Mouse (Mus musculus): ENCODE measurements around the gene Dppa1. TPM values are rescaled to one million over a fixed set of nuclear protein-coding genes. Genes with fewer than 3 reads are reported as not detected.

Dppa1 gene
- polyA plus RNA-seq, 1 experiment from 2014 or later: not detected

GRCm38 (mm10) chr11:46582741-46583140 is 46.3 kb downstream of the Dppa1 start:
- DNase-seq: no peak
- no peaks in the 10 kb centered on the region for H3K36me3 ChIP-seq (ENCODE audit: insufficient read depth)
- 75% methylated on average over 5 of the region's 5 CpGs for WGBS
- H3K9ac ChIP-seq: no peak overlapping the region
- TF ChIP-seq CTCF (IDR thresholded peaks at IDR 0.05; ENCODE audit: low read depth): no peak
- no peaks in the 10 kb centered on the region for H3K9me3 ChIP-seq (ENCODE audit: low read depth, low read length)
- H3K4me2 ChIP-seq: no peak overlapping the region
- H3K27ac ChIP-seq (ENCODE audit: low read depth): no peak overlapping the region
- no peaks in the 10 kb centered on the region for H3K27me3 ChIP-seq (ENCODE audit: insufficient read depth, low read length)
- no peaks in the 10 kb centered on the region for H3K4me1 ChIP-seq (ENCODE audit: insufficient read depth)
- no peak for ATAC-seq (ENCODE audit: insufficient read depth)
- no peak overlapping the region for H3K4me3 ChIP-seq (ENCODE audit: low read depth, low read length)

- H3K27ac ChIP-seq (ENCODE audit: low read depth): no peak overlapping the region
- DNase-seq (no peak), ATAC-seq (ENCODE audit: insufficient read depth) (no peak)
- no peak overlapping the region for H3K9ac ChIP-seq
- 67% methylated on average over 3 of the region's 3 CpGs for WGBS
- H3K36me3 ChIP-seq (ENCODE audit: insufficient read depth): no peaks in the 10 kb centered on the region
- H3K4me3 ChIP-seq (ENCODE audit: low read depth, low read length): no peak overlapping the region
- TF ChIP-seq CTCF (IDR thresholded peaks at IDR 0.05; ENCODE audit: low read depth): no peak
- H3K4me2 ChIP-seq: no peak overlapping the region
- no peaks in the 10 kb centered on the region for H3K27me3 ChIP-seq (ENCODE audit: insufficient read depth, low read length)
- H3K4me1 ChIP-seq (ENCODE audit: insufficient read depth): no peaks in the 10 kb centered on the region
- H3K9me3 ChIP-seq (ENCODE audit: low read depth, low read length): no peaks in the 10 kb centered on the region
Observed at GRCm38 (mm10) chr11:46580428-46580827, 48.6 kb downstream of the Dppa1 start.

- Histone ChIP-seq H3K27me3 (ENCODE audit: insufficient read depth, low read length) (no peaks in the 10 kb centered on the region), H3K9ac (no peak overlapping the region), H3K36me3 (ENCODE audit: insufficient read depth) (no peaks in the 10 kb centered on the region), H3K4me1 (ENCODE audit: insufficient read depth) (no peaks in the 10 kb centered on the region), H3K4me2 (no peak overlapping the region), H3K9me3 (ENCODE audit: low read depth, low read length) (no peaks in the 10 kb centered on the region), H3K4me3 (ENCODE audit: low read depth, low read length) (no peak overlapping the region), H3K27ac (ENCODE audit: low read depth) (no peak overlapping the region)
- peak; percentile 19 for DNase-seq
- no peak for ATAC-seq (ENCODE audit: insufficient read depth)
- TF ChIP-seq CTCF (IDR thresholded peaks at IDR 0.05; ENCODE audit: low read depth): no peak
- 43% methylated on average over 5 of the region's 5 CpGs for WGBS
Observed at GRCm38 (mm10) chr11:46578771-46579281, 50.2 kb downstream of the Dppa1 start.

GRCm38 (mm10) chr11:46571327-46571726 is 57.7 kb downstream of the Dppa1 start, which contains the start of gene BC053393:
TSS of gene BC053393 (plus strand) at chr11:46571536.
- DNase-seq (no peak), ATAC-seq (ENCODE audit: insufficient read depth) (no peak)
- H3K9me3 ChIP-seq (ENCODE audit: low read depth, low read length): no peaks in the 10 kb centered on the region
- no peak within 1 kb of the TSS for H3K4me3 ChIP-seq (ENCODE audit: low read depth, low read length)
- no peak within 1 kb of the TSS for H3K4me2 ChIP-seq
- no peaks in the 10 kb centered on the region for H3K27me3 ChIP-seq (ENCODE audit: insufficient read depth, low read length)
- TF ChIP-seq CTCF (IDR thresholded peaks at IDR 0.05; ENCODE audit: low read depth): no peak
- no peak within 1 kb of the TSS for H3K9ac ChIP-seq
- no peaks in the 10 kb centered on the region for H3K4me1 ChIP-seq (ENCODE audit: insufficient read depth)
- WGBS: 58% methylated on average over 1 of the region's 1 CpGs
- no peaks in the 10 kb centered on the region for H3K36me3 ChIP-seq (ENCODE audit: insufficient read depth)
- H3K27ac ChIP-seq (ENCODE audit: low read depth): no peak within 1 kb of the TSS

- ATAC-seq (ENCODE audit: insufficient read depth) (no peak), DNase-seq (no peak)
- Histone ChIP-seq H3K36me3 (ENCODE audit: insufficient read depth) (no peaks in the 10 kb centered on the region), H3K27ac (ENCODE audit: low read depth) (no peak overlapping the region), H3K4me3 (ENCODE audit: low read depth, low read length) (no peak overlapping the region), H3K9ac (no peak overlapping the region), H3K27me3 (ENCODE audit: insufficient read depth, low read length) (no peaks in the 10 kb centered on the region), H3K4me2 (no peak overlapping the region), H3K4me1 (ENCODE audit: insufficient read depth) (no peaks in the 10 kb centered on the region), H3K9me3 (ENCODE audit: low read depth, low read length) (no peaks in the 10 kb centered on the region)
- TF ChIP-seq CTCF (IDR thresholded peaks at IDR 0.05; ENCODE audit: low read depth): no peak
- 75% methylated on average over 1 of the region's 1 CpGs for WGBS
Observed at GRCm38 (mm10) chr11:46569107-46569506, 60.0 kb downstream of the Dppa1 start.

- no peaks in the 10 kb centered on the region for H3K4me1 ChIP-seq (ENCODE audit: insufficient read depth)
- DNase-seq (no peak), ATAC-seq (ENCODE audit: insufficient read depth) (no peak)
- TF ChIP-seq CTCF (IDR thresholded peaks at IDR 0.05; ENCODE audit: low read depth): no peak
- no peaks in the 10 kb centered on the region for H3K9me3 ChIP-seq (ENCODE audit: low read depth, low read length)
- H3K4me2 ChIP-seq: no peak overlapping the region
- no peaks in the 10 kb centered on the region for H3K36me3 ChIP-seq (ENCODE audit: insufficient read depth)
- 87% methylated on average over 2 of the region's 2 CpGs for WGBS
- no peak overlapping the region for H3K4me3 ChIP-seq (ENCODE audit: low read depth, low read length)
- H3K27ac ChIP-seq (ENCODE audit: low read depth): no peak overlapping the region
- H3K9ac ChIP-seq: no peak overlapping the region
- no peaks in the 10 kb centered on the region for H3K27me3 ChIP-seq (ENCODE audit: insufficient read depth, low read length)
Observed at GRCm38 (mm10) chr11:46565967-46566366, 63.1 kb downstream of the Dppa1 start.

- Histone ChIP-seq H3K4me2 (no peak overlapping the region), H3K27me3 (ENCODE audit: insufficient read depth, low read length) (no peaks in the 10 kb centered on the region), H3K4me1 (ENCODE audit: insufficient read depth) (no peaks in the 10 kb centered on the region), H3K9me3 (ENCODE audit: low read depth, low read length) (no peaks in the 10 kb centered on the region), H3K9ac (no peak overlapping the region), H3K27ac (ENCODE audit: low read depth) (no peak overlapping the region), H3K4me3 (ENCODE audit: low read depth, low read length) (no peak overlapping the region), H3K36me3 (ENCODE audit: insufficient read depth) (no peaks in the 10 kb centered on the region)
- 38% methylated on average over 1 of the region's 1 CpGs for WGBS
- DNase-seq (peak; percentile 25), ATAC-seq (ENCODE audit: insufficient read depth) (peak; percentile 52; the same call in 1 of the 2 replicates)
- no peak for TF ChIP-seq CTCF (IDR thresholded peaks at IDR 0.05; ENCODE audit: low read depth)
Observed at GRCm38 (mm10) chr11:46564671-46565070, 64.4 kb downstream of the Dppa1 start.

- no peaks in the 10 kb centered on the region for H3K27me3 ChIP-seq (ENCODE audit: insufficient read depth, low read length)
- no peak overlapping the region for H3K27ac ChIP-seq (ENCODE audit: low read depth)
- no peaks in the 10 kb centered on the region for H3K4me1 ChIP-seq (ENCODE audit: insufficient read depth)
- H3K4me2 ChIP-seq: no peak overlapping the region
- no peak overlapping the region for H3K9ac ChIP-seq
- WGBS: 70% methylated on average over 4 of the region's 4 CpGs
- ATAC-seq (ENCODE audit: insufficient read depth) (no peak), DNase-seq (no peak)
- no peak overlapping the region for H3K4me3 ChIP-seq (ENCODE audit: low read depth, low read length)
- TF ChIP-seq CTCF (IDR thresholded peaks at IDR 0.05; ENCODE audit: low read depth): no peak
- no peaks in the 10 kb centered on the region for H3K9me3 ChIP-seq (ENCODE audit: low read depth, low read length)
- no peaks in the 10 kb centered on the region for H3K36me3 ChIP-seq (ENCODE audit: insufficient read depth)
Observed at GRCm38 (mm10) chr11:46561096-46561495, 68.0 kb downstream of the Dppa1 start.

Other genes starting within 250 kb of the Dppa1 start
- gene Itk, start 239.7 kb downstream of the Dppa1 start, polyA plus RNA-seq (2014; fragmentation: Nextera tagmentation; extraction: Ambion mirVana): 0.08 TPM in 1 of 2 replicates, not detected in the other
- gene Fam71b, start 232.7 kb downstream of the Dppa1 start, polyA plus RNA-seq (2014; fragmentation: Nextera tagmentation; extraction: Ambion mirVana): not detected in 2 replicates
- 69.3 and 71.8 TPM in 2 replicates for gene Med7, start 192.3 kb downstream of the Dppa1 start, polyA plus RNA-seq (2014; fragmentation: Nextera tagmentation; extraction: Ambion mirVana)
- 0.21 and 0.24 TPM in 2 replicates for gene Havcr2, start 174.3 kb downstream of the Dppa1 start, polyA plus RNA-seq (2014; fragmentation: Nextera tagmentation; extraction: Ambion mirVana)
- not detected in 2 replicates for gene Gm12169, start 105.0 kb downstream of the Dppa1 start, polyA plus RNA-seq (2014; fragmentation: Nextera tagmentation; extraction: Ambion mirVana)
- gene BC053393, start 57.7 kb downstream of the Dppa1 start, polyA plus RNA-seq (2014; fragmentation: Nextera tagmentation; extraction: Ambion mirVana): not detected in 2 replicates
- not detected in 2 replicates for gene Timd2, start 77.8 kb upstream of the Dppa1 start, polyA plus RNA-seq (2014; fragmentation: Nextera tagmentation; extraction: Ambion mirVana)
- gene Havcr1, start 105.8 kb upstream of the Dppa1 start, polyA plus RNA-seq (2014; fragmentation: Nextera tagmentation; extraction: Ambion mirVana): 2.2 and 2.7 TPM in 2 replicates
- gene Timd4, start 181.5 kb upstream of the Dppa1 start, polyA plus RNA-seq (2014; fragmentation: Nextera tagmentation; extraction: Ambion mirVana): 0.13 and 0.16 TPM in 2 replicates